Mouse (Mus musculus) CH12.LX (cell line): ENCODE measurements around the gene Birc2.

Experiments used
- CTCF ChIP-seq, 2 experiments: IDR thresholded peaks in 1 of 2; conservative IDR thresholded peaks in 1 of 2; 2 replicates each; pipeline ENCODE4 v1.5.1; 2011 to 2012; ENCODE audit warnings: low read depth in 2 of 2, low read length in 2 of 2, improper control_type of control experiment in 1 of 2, inconsistent platforms in 1 of 2, mild to moderate bottlenecking in 1 of 2, moderate library complexity in 1 of 2
- EP300 ChIP-seq: IDR thresholded peaks from 2 replicates; pipeline ENCODE4 v1.6.1; 2011; ENCODE audit warnings: low read length, improper control_type of control experiment
- JUN ChIP-seq: IDR thresholded peaks from 2 replicates; pipeline ENCODE4 v1.6.1; 2011; ENCODE audit warnings: low read depth, mild to moderate bottlenecking, low read length, improper control_type of control experiment, moderate library complexity; ENCODE audit not compliant: insufficient read depth
- MAFK ChIP-seq: IDR thresholded peaks from 2 replicates; pipeline ENCODE4 v1.6.1; 2011; ENCODE audit warnings: low read length, improper control_type of control experiment; ENCODE audit not compliant: insufficient replicate concordance
- MXI1 ChIP-seq: IDR thresholded peaks from 2 replicates; pipeline ENCODE4 v1.6.1; 2011; ENCODE audit warnings: mild to moderate bottlenecking, low read depth, low read length, improper control_type of control experiment
- PAX5 ChIP-seq: IDR thresholded peaks from 2 replicates; pipeline ENCODE4 v1.6.1; 2012; ENCODE audit warnings: low read length, inconsistent platforms, mixed read lengths
- RAD21 ChIP-seq: IDR thresholded peaks from 2 replicates; pipeline ENCODE4 v1.6.1; 2011; ENCODE audit warnings: low read depth, mild to moderate bottlenecking, low read length, improper control_type of control experiment, moderate library complexity

DNA sequence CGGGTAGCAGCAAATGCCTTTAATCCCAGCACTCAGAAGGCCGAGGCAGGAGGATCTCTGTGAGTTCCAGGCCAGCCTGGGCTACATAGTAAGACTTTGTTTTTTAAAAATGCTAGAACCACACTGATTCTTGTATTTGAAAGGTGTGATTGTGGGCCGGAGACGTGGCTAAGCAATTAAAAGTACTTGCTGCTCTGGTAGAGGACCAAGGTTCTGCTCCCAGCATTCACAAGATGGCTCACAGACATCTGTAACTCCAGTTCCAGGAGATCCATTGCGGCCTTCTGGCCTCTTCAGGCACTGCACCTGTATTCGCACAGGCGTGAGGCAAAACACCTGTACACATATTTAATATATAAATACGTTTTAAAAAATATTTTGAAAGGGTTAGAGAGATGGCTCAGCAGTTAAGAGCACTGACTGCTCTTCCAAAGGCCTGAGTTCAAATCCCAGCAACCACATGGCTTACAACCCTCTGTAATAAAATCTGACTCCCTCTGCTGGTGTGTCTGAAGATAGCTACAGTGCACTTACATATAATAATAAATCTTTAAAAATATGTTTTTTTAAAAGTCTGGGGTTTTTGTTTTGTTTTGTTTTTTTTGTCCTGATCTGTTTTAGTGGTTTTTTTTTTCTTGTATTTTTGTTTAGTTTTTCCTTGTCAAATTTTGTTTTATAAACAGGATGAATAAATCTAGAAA, 36.8 kb upstream of the Birc2 start:
- TF ChIP-seq EP300 (no peak), PAX5 (no peak), MAFK (no peak), CTCF (conservative IDR thresholded peaks at IDR 0.05 in 1 of 2, IDR thresholded peaks at IDR 0.05 in 1 of 2; ENCODE audit: low read depth in 2 of 2, low read length in 2 of 2) (0 out of 4 replicates have a peak, but pooled peaks of 1 of the 2 experiments have one; percentile 8), JUN (no peak), RAD21 (no peak), MXI1 (no peak)
